Mouse (Mus musculus): ENCODE results near the gene Ggact.
A peak's percentile ranks its signal among the peaks of the same experiment; 100 is the strongest.

The Ggact gene

DNA sequence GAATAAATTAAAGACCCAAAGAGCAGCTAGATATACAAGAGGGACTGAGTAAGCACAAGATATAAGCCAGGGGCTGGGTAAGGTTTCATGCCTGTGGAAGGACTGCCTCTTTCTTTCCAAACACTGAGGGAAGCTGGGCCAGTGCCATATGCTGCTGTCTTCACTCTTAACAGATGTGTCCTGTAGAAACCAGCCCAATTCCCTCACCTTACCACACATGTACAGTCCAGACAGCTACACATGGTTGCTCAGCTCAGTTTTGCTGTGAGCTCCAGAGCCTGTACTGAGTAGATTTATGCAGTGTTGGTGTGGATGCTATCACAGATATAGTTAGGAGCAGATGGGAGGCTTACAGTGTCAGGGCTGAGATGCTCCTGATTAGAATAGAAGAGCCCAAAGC, 12.9 kb downstream of the Ggact start:
- DNase-seq (ENCODE audit: low spot score in 2 of 2): no peak

DNA sequence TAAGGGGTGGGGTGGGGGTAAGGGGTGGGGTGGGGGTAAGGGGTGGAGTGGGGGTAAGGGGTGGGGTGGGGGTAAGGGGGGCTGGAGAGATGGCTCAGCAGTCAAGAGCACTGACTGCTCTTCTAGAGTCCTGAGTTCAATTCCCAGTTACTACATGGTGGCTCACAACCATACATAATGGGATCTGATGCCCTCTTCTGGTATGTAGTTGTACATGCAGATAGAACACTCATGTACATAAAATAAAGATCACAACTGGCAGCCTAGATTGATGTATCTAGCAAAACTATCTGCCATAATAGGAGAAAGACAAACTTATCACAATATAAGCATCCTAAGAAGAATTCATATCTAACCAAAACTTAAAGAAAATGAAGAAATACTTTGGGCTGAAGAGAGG, 15.0 kb downstream of the Ggact start:
- no peak for DNase-seq (ENCODE audit: low spot score in 2 of 2)

DNA sequence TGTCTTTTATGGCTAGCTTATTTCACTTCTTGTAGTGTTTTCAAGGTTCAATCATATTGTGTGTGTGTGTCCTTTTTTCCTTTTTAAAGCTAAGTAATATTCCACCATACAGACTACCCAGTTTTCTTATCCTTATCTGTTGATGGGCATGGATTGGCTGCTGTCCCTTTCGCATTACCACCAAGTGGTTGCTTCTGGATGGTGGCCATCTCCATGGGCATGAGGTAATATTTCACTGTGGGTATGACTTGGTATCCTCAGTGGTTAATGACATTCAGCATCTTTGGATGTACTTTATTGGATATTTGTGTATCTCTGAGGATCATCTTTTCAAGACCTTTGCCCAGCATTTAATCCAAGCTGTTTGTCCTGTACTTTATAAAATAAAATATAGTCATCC, 17.5 kb downstream of the Ggact start:
- no peak for DNase-seq (ENCODE audit: low spot score in 2 of 2)

DNA sequence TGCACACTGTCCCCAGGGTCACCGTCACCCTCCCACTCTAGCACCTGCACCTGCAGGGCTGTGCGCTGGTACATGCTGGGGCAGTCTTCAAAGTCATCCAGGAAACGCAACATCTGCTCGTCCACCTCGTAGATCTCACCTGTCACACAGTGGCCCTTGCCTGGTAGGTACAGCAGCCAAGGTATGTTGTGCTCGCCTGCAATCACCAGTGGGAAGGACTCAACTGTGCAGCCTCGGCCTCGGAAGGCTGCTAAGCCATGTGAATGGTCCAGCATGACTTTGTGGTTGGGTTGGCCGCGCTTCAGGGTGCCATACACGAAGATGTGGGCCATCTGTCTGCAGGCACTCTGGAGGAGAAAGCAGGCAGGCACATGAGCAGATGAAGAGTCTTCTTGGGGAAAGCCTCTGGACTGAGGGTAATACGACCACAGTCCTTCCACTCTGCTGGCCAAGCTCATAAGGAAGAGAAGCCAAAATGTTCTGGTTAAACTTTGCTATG, 22.0 kb downstream of the Ggact start:
- no peak for DNase-seq (ENCODE audit: low spot score in 2 of 2)

DNA sequence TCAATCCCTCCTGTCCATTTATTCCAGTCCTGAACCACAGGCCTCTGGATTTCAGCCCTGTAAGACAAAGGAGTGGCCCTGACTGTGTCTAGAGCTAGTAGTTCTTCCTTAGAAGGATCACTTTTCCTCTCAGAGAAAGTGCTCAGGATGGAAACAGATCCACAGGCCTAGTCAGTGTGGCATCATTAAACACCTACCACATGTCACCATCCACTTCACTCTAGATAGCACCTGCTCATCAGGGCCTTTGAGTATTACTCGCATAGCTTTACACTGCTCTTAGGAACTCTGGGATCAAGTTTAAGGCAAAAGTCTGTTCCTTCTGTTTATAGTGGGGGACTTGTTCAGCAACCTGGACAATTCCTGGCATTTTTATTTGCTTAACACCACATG, 25.1 kb downstream of the Ggact start:
- no peak for DNase-seq (ENCODE audit: low spot score in 2 of 2)

DNA sequence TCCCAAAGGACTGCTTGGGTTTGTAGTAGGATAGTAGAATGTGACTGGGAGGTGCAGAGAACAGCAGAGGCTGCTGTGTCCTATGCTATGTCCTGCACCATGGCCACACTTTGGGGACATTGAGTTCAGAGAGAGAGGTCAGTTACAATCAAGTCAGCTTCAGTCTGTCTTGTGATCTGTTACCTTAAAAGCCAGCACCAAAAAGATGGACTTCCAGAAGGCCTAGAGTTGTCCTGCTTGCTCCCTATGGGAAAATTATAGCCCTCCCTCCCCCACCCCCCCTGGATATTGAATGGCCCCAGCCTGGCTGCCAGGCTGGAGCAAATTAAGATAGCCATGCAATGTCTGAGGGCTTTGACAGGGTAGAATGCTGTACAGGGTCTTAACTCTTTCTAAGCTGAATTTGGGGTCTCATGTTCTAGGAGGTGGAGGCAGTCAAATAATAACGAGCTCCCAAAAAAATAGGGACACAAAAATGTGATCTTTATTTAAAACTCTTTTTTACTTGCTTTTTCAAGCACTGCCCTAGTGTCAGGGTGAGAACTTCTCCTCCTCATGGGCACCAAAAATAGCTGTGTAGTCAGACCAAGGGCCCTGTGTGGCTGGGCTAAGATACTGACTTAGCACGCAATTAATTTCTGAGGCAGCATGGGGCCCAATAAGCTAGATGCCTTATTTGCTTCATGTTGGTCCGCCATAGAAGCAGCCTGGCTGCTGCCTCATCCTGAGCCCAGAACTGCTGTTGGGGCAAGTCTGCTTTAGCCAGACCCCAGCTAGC, 25.7 kb downstream of the Ggact start:
- DNase-seq (ENCODE audit: low spot score in 2 of 2): no peak

DNA sequence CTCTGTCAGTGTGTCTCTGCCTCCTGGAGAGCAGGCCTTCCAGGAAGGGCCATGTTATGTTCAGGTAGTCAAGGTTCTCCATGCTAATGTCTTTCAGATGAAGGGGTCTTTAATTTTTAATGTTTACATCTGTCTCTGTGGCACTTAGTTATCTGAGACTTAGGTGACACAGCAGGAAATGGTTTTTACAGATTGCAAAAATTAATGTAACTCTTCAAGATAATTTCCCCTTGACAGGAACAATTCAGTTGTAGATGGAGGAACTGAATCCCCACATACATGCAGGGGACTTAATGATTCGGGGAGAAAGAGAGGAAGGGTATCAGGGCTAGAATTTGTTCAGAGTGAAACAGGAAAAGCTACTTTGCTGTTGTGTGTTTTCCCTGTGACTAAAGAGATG, 26.3 kb downstream of the Ggact start:
- no peak for DNase-seq (ENCODE audit: low spot score in 2 of 2)

DNA sequence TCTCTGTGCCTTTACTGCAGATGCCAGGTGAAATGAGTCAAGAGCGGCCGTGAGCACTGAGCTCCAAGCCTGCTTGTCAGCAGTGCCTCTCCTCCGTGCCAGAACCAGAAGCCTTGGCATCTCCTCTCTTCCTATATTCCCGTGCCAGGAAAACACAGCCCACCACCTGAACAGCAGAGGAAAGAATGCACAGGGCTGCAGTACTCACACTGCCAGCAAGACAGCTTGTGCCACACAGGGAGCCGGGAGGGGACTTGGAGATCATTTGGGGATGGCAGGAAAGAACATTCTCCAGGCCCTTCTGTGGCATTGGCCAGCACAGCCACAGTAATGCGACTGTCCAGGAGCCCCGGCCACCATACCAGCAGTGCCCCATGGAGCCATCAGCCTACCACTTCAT, 27.7 kb downstream of the Ggact start:
- no peak for DNase-seq (ENCODE audit: low spot score in 2 of 2)

DNA sequence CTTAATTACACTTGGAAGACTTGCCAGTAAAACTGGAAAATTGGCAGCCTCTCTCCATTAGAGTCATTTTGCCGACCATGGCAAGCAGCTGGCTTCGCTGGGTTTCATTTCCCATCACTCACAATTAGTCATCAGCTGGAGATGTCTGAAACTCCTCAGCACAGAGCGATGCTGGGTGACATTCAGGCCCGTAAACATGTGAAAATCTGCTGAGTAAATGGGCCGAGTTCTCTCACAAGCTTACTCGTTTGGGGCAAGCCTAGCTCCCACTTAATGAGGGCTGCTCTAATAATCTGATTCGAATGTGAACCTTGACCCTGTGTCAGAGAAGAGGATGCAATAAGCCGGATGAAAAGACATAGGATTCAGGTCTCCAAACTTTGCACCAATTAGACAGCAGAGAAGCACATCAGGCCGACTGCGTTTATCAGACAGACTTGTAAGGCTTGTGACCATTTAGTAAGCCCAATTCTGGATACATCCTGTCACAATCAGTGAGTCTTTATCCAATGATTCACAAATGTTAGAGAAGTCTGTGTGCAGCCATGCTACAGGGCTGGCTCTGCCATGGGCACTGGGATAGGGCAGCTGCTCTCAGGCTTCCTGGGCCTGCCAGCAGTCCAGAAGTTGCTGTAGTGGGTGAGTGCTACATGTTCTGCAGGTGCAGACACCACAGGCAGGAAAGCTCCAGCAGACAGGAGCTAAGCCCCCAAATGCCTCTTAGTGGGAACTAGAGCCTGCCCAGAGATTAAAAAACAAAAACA, 29.6 kb downstream of the Ggact start:
- DNase-seq (ENCODE audit: low spot score in 2 of 2): no peak

DNA sequence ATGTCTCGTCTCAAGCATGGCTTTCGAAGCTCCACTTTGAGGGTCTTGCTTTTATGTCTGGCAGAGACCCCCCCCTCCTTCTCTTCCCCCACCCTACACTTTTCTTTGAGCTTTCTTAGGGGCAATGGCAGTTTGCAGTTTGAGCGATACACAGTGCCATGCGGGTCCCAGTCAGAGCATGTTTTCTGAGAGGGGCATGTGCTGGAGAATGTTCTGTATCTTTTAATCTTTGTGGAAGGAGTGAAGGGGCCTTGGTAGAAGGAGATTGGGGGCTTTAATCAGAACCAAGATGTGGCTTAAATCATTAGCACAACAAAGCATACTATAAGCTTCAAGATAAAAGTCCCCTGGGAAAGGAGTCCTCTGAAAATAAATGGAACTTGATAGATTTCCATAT, 30.1 kb downstream of the Ggact start:
- DNase-seq (ENCODE audit: low spot score in 2 of 2): no peak

DNA sequence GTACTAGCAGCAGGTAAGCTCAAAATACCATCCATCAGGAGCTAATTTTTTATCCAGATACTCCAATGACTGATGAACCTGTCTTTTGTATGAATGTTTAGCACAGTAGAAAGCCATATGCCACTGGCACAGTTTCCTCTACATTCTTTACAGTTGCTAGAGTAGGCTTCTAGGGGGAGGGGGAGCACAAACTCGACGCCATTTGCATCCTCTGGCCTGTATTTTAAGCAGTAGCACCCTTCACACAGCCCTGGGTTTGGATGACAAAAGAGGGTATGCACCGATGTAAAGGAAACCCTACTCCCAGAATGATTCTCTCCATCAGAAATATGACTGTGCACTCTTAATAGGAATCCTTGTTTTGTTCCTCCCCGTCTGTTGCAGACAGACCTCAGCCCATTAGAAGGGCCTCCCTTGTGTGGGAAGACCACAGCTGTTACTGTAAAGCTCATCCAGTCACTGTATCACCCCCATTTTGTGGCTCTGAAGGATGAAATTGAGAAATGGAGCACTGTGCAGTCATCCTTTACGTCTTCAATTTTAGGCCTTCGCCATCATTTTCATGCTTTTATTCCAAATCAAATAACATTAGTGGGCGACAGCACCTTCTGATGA, 30.7 kb downstream of the Ggact start:
- DNase-seq (ENCODE audit: low spot score in 2 of 2): no peak

DNA sequence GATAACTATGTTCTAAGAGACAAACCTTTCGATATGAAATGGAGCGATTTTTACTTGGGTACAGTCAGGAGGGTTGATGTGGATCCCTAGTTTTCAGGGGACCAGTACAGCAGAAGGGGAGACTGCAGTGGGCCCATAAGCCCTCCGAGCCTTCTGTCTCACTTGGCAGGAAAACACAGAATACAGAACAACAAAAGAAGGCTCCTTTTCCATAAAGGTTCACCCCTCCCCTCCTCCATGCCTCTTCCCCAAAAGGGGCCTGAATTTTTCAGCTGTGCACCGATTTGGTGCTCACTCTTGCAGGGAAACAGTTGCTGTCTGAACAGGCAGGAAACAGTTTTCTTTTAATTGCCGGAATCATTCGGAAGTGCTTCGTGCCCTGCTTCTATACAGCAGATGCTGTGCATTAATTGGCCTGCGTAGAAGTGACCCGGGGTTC, 31.3 kb downstream of the Ggact start:
- no peak for DNase-seq (ENCODE audit: low spot score in 2 of 2)

DNA sequence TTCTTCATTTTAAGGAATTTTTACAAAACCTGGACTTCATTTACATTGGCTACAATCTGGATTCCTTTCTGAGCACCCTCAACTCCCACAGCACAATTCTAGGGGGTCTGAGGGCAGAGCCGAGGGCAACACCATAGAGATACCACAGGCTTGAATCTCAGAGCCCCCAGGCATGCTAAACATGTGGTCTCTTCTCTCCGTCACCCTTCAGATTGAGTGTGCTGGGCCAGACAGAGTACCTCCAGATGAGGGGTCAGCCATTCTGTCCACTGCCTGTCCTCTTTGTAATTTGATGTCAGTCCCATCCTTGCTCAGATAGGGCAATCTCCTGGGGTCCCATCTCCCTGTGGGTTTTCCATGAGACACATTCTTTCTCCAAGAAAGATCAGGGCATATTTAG, 31.9 kb downstream of the Ggact start:
- DNase-seq (ENCODE audit: low spot score in 2 of 2): no peak

DNA sequence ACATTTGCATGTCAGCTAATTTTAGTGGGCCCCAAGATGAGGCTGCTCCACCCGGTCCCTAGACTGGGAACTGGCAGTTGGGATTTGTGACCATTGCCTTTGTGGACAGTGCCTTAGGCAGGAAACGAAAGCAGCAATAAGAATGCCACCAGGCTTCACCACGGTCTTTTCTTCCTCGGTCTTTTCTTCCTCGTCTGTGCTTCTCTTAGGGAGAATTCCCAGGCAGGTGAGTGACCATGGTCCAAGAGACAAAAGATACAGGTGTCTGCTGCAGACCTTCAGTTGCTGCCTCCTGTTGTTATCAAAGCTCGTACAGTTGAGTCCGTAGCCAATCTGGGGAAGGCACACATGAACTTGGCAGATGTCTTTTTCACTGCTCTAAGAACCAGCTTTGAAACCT, 33.3 kb downstream of the Ggact start:
- no peak for DNase-seq (ENCODE audit: low spot score in 2 of 2)

DNA sequence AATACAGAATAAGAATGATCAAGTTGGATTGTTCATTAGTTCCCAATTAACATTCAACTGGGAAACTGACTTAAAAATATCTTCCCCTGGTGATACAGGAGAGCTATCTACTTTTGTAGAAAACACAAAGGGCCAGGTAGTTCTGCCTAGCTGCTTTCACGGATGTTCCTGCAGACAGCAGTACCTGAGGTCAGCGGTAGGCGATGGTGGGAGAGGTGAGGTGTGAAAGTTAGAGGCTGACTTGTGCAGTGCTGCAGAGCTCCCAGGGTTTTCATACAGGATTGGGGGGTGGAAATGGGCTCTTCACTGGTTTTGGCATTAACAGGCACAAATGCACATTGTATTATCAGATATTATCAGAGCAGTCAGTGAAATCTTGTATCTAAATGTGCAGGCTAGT, 35.8 kb downstream of the Ggact start:
- no peak for DNase-seq (ENCODE audit: low spot score in 2 of 2)

DNA sequence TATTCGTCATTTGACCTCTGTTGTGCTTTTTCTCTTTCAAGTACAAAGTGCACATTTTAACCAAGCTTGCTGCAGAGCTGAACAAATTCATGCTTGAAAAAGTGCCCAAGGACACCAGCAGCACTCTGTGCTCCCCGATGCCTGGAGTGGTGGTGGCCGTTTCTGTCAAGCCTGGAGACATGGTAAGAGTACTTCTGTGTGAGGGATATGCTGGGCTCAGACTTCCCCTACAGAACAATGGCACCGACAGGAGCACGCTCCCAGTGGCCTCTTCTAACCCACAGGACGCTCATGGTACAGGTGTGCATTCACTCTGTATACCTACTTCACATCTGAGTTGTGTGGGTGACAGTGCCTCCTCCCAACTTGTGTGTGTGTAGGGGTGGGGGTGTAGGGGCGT, 36.8 kb downstream of the Ggact start:
- DNase-seq (ENCODE audit: low spot score in 2 of 2): no peak

DNA sequence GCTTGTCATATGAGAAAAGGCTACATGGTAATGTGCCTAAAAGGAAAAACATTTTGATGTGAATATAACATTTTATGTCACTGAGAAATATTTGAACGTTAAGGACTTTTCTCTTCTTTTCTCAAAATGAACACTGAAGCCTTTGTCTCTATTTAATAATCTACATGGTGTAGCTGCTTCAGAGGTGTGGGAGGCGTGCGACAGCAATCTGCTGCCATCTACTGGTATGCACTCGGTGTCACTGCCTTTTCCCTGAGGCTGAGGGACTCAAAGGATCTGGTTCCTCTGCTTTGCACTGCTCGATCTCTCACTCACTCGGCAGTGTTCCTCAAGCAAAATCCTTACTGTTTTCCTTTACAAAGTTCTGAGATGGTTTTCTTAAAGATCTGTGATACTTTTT, 37.4 kb downstream of the Ggact start:
- peak; percentile 23 to 63 for DNase-seq (ENCODE audit: low spot score in 2 of 2)

DNA sequence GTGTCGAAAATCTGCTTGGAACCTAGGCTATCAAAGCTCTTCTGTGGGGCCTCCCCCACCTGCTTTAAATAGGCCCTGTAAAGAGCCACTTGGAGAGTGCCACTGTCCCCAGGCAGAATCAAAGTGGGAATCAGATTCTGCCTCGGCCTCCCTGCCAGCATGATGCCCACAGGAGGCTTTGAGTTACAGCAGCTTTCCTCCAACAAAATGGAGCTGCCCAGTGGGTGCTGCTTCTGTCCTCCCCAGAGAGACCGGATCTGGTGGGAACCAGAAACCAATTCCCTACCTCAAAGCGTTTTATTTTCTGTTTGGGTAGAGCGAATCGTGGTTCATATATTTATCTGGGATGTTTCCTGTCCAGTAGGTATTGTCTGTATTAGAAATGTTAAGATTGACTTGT, 37.9 kb downstream of the Ggact start:
- DNase-seq (ENCODE audit: low spot score in 2 of 2): no peak

DNA sequence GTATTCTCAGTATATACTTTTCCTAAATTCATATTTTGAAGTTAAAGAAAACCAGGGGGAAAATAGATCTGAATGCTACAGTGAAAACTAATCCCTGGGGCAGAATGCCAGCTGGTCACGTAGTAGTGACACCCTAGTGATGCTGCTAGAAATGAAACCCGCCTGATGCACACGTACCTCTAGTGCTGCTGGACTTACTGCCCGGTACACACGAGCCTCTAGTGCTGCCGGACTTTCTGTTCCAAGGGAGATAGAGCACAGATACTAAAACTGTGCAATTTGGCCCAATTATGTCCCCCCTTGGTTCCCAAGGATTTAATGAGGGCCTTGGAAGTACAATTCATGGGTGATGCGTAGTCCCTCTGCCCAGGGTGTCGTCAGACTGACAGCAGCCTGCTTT, 38.5 kb downstream of the Ggact start:
- DNase-seq (ENCODE audit: low spot score in 2 of 2): no peak

DNA sequence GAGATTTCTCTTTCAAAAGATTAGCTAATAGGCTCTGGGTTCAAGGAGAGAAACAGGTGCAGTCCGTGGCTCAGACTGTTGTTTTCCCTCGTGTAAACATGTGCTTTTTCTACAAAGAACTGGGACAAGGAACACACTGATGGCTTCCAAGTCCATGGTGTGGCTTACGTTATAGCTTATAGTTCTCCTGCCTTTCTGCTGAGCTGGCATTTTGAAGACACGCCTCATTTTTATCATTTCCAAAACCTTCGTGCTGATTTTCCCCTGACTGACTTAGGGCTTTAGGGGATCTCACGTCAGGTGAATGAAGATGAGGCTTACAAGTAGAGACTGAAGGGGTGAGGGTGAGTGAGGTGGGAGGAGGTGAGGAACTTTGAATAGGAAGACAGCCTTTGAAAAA, 40.9 kb downstream of the Ggact start:
- no peak for DNase-seq (ENCODE audit: low spot score in 2 of 2)

DNA sequence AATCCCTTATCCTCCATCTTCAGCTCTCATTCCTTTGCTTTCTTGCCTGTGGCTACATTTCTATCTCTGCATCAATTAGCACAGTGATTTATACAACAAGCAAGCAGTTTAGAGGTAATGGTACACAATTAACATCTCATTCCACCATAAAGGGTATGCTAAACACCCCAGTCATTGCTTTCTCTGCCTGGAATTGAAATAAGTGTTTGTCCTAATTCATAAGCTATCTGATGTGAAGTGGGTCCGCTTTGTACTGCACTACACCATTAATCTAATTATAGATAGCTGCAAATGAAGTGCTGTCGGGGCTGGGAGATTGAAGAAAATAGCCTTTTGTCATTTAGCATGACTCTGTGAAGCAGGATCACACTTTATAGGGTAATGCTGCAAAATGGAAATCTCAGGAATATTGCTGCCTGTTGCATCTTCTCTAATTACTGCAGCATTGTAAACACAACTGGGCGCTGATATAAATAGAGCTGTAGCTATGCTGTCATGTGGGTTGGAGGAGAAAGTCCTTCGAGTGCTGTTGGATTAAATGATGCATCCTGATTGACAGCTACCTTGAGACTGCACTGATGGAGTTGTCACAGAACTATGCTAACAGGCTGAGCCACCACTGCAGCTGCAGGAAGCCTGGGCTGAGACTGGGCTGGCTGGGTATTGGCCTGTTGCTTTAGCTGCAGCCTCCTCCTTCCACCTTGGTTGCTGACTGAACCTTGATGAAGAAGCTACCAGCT, 41.5 kb downstream of the Ggact start:
- DNase-seq (ENCODE audit: low spot score in 2 of 2): no peak

DNA sequence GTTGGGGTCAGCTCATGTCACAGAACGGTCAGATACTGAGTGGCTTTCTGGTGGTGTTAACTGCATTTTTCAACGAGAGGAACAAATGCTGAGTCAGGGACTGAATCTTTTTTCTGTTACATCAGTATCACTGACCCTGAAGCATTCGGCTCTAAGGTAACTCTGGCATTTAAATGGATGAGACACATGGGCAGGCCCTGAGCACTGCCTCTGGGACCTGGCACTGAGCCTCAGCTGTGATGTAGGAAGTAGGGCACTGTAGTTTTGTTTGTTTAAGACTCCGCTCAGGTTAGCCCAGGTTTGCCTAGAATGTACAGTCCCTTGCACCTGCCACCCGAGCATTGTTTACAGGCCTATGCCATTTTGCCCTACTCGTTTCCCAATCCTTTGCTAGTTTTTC, 43.7 kb downstream of the Ggact start:
- no peak for DNase-seq (ENCODE audit: low spot score in 2 of 2)

Measured in heart, adult 9 months (tissue).